Mouse (Mus musculus) kidney, embryonic 16.5 days (tissue): ENCODE measurements at regions not wholly inside any gene's neighbourhood (a gene's known extent, or its start where the extent isn't known, plus 50 kb on each side); places are given as distances from the start of the nearest gene placed in this dataset.

Source experiments
- ATAC-seq: fragments of 200-750 bp; cut with Nextera tagmentation; 2 replicates; pipeline ENCODE4 v1.8.0; 2017; ENCODE audit warnings: moderate TSS enrichment; ENCODE audit not compliant: low FRiP score, low TSS enrichment
- H3K27ac ChIP-seq: fragments of 300-500 bp; sonication (generic); 2 replicates; pipeline ENCODE4 v1.5.1; 2014; ENCODE audit warnings: low read length
- H3K27me3 ChIP-seq: fragments of 300-500 bp; sonication (generic); 2 replicates; pipeline ENCODE4 v1.6.1; 2014; ENCODE audit warnings: low read length, control low read depth, mixed read lengths; ENCODE audit not compliant: insufficient read depth
- H3K36me3 ChIP-seq: fragments of 300-500 bp; sonication (generic); 2 replicates; pipeline ENCODE4 v1.6.1; 2014; ENCODE audit warnings: low read length, control low read depth, mixed read lengths; ENCODE audit not compliant: insufficient read depth
- H3K4me1 ChIP-seq: fragments of 300-500 bp; sonication (generic); 2 replicates; pipeline ENCODE4 v1.6.1; 2014; ENCODE audit warnings: low read length, control low read depth, mixed read lengths; ENCODE audit not compliant: insufficient read depth
- H3K4me2 ChIP-seq: fragments of 300-500 bp; sonication (generic); replicated peaks from 2 replicates; pipeline ENCODE4 v1.6.1; 2014; ENCODE audit warnings: low read depth, low read length
- H3K4me3 ChIP-seq: fragments of 300-500 bp; sonication (generic); 2 replicates; pipeline ENCODE4 v1.5.1; 2014; ENCODE audit warnings: mild to moderate bottlenecking, low read length
- H3K9ac ChIP-seq: fragments of 300-500 bp; sonication (generic); replicated peaks from 2 replicates; pipeline ENCODE4 v1.6.1; 2014; ENCODE audit warnings: low read length
- H3K9me3 ChIP-seq: fragments of 300-500 bp; sonication (generic); 2 replicates; pipeline ENCODE4 v1.6.1; 2016; ENCODE audit warnings: low read length, control low read depth
- WGBS: fragments of 180-500 bp; shearing (Covaris S2); extraction: QIAGEN DNeasy Blood & Tissue Kit; methylation state at CpG from one replicate; pipeline ENCODE4 v1.1.7; 2014; 5-methylcytosine and 5-hydroxymethylcytosine counted together

DNA sequence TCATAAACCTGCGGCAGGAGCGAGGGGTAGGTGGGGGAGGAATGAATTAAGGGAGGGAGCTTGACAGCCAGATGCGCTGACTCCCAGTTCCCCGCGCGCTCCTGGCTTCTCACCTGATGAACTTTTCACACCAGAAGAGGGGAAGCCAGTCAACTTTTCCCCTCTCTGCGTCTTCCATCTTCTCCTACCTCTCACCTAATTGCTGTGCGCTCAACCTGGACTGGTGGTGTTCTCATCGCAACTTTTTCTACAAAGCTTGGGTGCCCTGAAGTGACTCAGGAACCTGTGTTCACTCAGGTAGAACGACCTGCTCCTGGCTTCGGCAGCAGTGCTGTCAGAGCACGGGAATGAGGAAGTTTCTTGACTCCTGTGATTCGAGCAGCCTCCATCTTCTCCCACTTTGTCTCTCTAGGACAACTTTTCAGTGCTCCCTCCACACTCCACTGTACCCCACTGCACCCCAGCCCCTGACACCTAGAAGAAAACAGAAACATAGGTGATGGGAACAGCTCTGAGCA is 203.4 kb upstream of the Ntm start:
- Histone ChIP-seq H3K27ac (0 out of 2 replicates have a peak overlapping the region, but pooled peaks have one; percentile 13), H3K27me3 (no peaks in the 10 kb centered on the region), H3K4me3 (no peak overlapping the region), H3K4me1 (peaks cover 11% of the 10 kb centered on the region), H3K9ac (no peak overlapping the region), H3K36me3 (no peaks in the 10 kb centered on the region), H3K9me3 (no peaks in the 10 kb centered on the region), H3K4me2 (peak overlapping the region; percentile 14)
- peak; percentile 54; the same call in 1 of the 2 replicates for ATAC-seq
- 42% methylated on average over 13 of the region's 13 CpGs for WGBS

DNA sequence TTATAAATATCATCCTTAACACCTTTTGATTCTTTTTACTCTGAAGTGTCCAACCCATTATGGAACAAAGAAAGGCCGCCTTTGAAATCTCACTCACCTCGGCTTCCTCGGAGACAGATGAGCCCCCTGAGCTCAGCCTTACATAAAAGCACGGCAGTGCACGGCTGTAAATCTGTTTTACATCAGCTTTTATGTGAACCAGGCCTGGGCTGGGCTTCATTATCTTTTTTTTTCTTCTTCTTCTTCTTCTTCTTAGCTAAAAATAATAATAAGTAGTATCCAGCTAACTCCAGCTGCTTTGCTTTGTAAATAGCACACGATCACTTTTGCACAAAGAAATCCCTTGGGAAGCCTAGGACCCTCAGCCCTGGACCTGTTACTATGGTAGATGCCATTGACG is 204.3 kb upstream of the Ntm start:
- Histone ChIP-seq H3K27ac (no peak overlapping the region), H3K4me1 (peaks cover 11% of the 10 kb centered on the region), H3K4me2 (no peak overlapping the region), H3K27me3 (no peaks in the 10 kb centered on the region), H3K9me3 (no peaks in the 10 kb centered on the region), H3K9ac (no peak overlapping the region), H3K36me3 (no peaks in the 10 kb centered on the region), H3K4me3 (no peak overlapping the region)
- peak; percentile 49; the same call in 1 of the 2 replicates for ATAC-seq
- WGBS, result 19% methylated on average over 7 of the region's 7 CpGs

- Histone ChIP-seq H3K27me3 (no peaks in the 10 kb centered on the region), H3K4me3 (no peak overlapping the region), H3K36me3 (no peaks in the 10 kb centered on the region), H3K9ac (no peak overlapping the region), H3K4me2 (no peak overlapping the region), H3K9me3 (no peaks in the 10 kb centered on the region), H3K4me1 (no peaks in the 10 kb centered on the region), H3K27ac (no peak overlapping the region)
- no peak; the same call in 1 of the 2 replicates for ATAC-seq
- WGBS, result 78% methylated on average over 6 of the region's 6 CpGs
These were observed 211.7 kb upstream of the Ntm start for GRCm38 (mm10) chr9:30174646-30175045.

DNA sequence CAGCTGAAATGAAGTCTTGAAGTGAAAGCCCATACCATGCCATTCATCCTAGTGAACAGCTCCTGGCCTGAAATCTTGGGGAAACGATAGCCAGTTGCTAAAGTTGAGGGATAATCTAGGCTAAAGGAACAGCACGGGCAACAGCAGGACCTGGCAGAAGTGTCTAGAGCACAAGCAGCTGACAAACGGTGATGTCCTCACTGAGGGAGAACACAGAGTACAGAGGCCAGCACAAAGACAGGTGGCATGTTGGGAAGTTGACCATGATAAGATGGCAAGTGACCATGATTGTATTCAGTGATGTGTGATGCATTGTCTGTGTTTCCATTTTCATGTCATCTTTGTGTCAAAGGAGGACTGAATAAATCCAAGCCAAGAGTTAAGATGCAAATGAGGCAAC is 212.4 kb upstream of the Ntm start:
- H3K4me1 ChIP-seq, result no peaks in the 10 kb centered on the region
- H3K4me3 ChIP-seq, result no peak overlapping the region
- H3K27me3 ChIP-seq, result no peaks in the 10 kb centered on the region
- H3K27ac ChIP-seq, result no peak overlapping the region
- no peak overlapping the region for H3K9ac ChIP-seq
- H3K9me3 ChIP-seq, result no peaks in the 10 kb centered on the region
- 80% methylated on average over 3 of the region's 3 CpGs for WGBS
- no peaks in the 10 kb centered on the region for H3K36me3 ChIP-seq
- H3K4me2 ChIP-seq, result no peak overlapping the region
- ATAC-seq, result no peak

- WGBS, result 72% methylated on average over 11 of the region's 11 CpGs
These were observed 220.5 kb upstream of the Ntm start for GRCm38 (mm10) chr9:30183409-30183808.

GRCm38 (mm10) chr9:30184996-30185763 is 222.2 kb upstream of the Ntm start:
- Histone ChIP-seq H3K4me3 (no peak overlapping the region), H3K36me3 (no peaks in the 10 kb centered on the region), H3K27ac (no peak overlapping the region), H3K9me3 (no peaks in the 10 kb centered on the region), H3K9ac (no peak overlapping the region), H3K27me3 (no peaks in the 10 kb centered on the region), H3K4me2 (no peak overlapping the region), H3K4me1 (no peaks in the 10 kb centered on the region)
- WGBS, result 82% methylated on average over 10 of the region's 10 CpGs
- ATAC-seq, result no peak

More at GRCm38 (mm10) chr9:30183409-30183808, 220.5 kb upstream of the Ntm start:
- Histone ChIP-seq H3K36me3 (no peaks in the 10 kb centered on the region), H3K4me2 (no peak overlapping the region), H3K27ac (no peak overlapping the region), H3K4me1 (no peaks in the 10 kb centered on the region), H3K9me3 (no peaks in the 10 kb centered on the region), H3K4me3 (no peak overlapping the region), H3K9ac (no peak overlapping the region), H3K27me3 (no peaks in the 10 kb centered on the region)
- ATAC-seq, result no peak

GRCm38 (mm10) chr9:30186261-30186660 is 223.3 kb upstream of the Ntm start:
- H3K4me2 ChIP-seq, result no peak overlapping the region
- no peak for ATAC-seq
- 87% methylated on average over 2 of the region's 2 CpGs for WGBS
- no peak overlapping the region for H3K4me3 ChIP-seq
- H3K9ac ChIP-seq, result no peak overlapping the region
- H3K27me3 ChIP-seq, result no peaks in the 10 kb centered on the region
- H3K9me3 ChIP-seq, result no peaks in the 10 kb centered on the region
- H3K36me3 ChIP-seq, result no peaks in the 10 kb centered on the region
- H3K27ac ChIP-seq, result no peak overlapping the region
- no peaks in the 10 kb centered on the region for H3K4me1 ChIP-seq

DNA sequence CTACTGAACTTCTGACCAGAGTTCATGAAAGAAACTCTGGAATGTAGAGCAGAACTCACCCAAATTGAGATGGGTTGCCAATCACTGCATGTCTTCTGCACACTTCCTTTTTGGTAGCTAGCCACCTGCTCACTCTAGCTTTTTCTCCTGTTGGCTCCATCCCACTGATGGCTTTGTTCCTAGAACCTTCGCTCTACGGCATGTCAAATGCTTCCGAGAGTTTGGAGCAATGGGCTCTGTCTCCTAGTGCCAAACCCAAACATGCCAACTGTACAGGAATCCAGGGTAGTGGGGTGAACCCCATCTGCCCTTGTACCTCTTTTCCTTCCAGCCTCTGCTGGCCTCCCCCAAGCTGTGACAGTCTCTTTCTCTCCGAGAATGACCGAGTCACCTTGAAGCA is 227.1 kb upstream of the Ntm start:
- no peak for ATAC-seq
- Histone ChIP-seq H3K9me3 (no peaks in the 10 kb centered on the region), H3K4me2 (no peak overlapping the region), H3K4me1 (no peaks in the 10 kb centered on the region), H3K36me3 (no peaks in the 10 kb centered on the region), H3K27ac (no peak overlapping the region), H3K4me3 (no peak overlapping the region), H3K27me3 (no peaks in the 10 kb centered on the region), H3K9ac (no peak overlapping the region)
- WGBS, result 93% methylated on average over 5 of the region's 5 CpGs

GRCm38 (mm10) chr9:30191119-30191518 is 228.2 kb upstream of the Ntm start:
- no peaks in the 10 kb centered on the region for H3K4me1 ChIP-seq
- no peak overlapping the region for H3K27ac ChIP-seq
- H3K9ac ChIP-seq, result no peak overlapping the region
- H3K4me3 ChIP-seq, result no peak overlapping the region
- H3K36me3 ChIP-seq, result no peaks in the 10 kb centered on the region
- no peaks in the 10 kb centered on the region for H3K27me3 ChIP-seq
- no peaks in the 10 kb centered on the region for H3K9me3 ChIP-seq
- no peak for ATAC-seq
- no peak overlapping the region for H3K4me2 ChIP-seq

DNA sequence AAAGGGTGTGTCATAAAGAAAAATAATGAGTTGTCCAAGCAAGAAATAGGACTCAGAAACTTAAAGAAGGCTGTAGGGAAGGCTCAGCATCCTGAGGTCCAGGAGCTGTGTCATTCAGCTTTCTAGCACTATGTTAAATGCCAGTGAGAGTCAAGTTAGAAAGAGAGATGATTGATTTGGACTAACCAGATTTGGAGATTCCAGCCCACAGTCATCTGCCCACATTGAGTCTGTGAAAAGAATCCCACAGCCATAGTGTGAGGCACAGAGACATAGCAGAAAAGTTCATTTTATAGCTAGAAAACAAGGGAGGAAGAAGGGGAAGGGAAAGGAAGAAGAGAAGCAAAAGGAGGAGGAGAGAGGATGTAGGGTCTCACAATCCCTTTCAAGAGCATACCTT is 229.0 kb upstream of the Ntm start:
- Histone ChIP-seq H3K36me3 (no peaks in the 10 kb centered on the region), H3K27me3 (no peaks in the 10 kb centered on the region), H3K4me1 (no peaks in the 10 kb centered on the region), H3K4me3 (no peak overlapping the region), H3K4me2 (no peak overlapping the region), H3K27ac (no peak overlapping the region), H3K9ac (no peak overlapping the region), H3K9me3 (no peaks in the 10 kb centered on the region)
- ATAC-seq, result no peak
